Mouse (Mus musculus): ENCODE measurements at regions not wholly inside any gene's neighbourhood (a gene's known extent, or its start where the extent isn't known, plus 50 kb on each side); places are given as distances from the start of the nearest gene placed in this dataset.

DNA sequence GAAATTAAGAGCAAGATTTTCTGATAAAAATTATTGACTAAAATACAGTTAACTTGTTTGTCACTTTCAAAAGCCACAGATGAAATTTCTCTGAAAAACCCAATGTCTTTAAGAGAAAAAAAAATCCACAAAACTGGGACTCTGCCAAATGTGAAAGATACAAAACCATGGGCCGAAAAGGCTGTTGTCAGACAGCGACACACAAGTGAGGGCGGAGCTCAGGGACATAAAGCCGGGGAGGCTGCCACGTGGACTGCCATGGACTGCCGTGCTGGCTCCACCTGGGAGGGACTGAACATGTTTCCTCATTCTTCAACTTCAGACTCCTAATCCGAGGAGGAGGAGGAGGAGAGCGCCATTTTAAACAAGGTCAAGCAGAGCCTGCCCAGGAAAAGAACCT lies 200.4 kb upstream of the Klf14 start:
- no peak for DNase-seq (ENCODE audit: low spot score in 2 of 2)

DNA sequence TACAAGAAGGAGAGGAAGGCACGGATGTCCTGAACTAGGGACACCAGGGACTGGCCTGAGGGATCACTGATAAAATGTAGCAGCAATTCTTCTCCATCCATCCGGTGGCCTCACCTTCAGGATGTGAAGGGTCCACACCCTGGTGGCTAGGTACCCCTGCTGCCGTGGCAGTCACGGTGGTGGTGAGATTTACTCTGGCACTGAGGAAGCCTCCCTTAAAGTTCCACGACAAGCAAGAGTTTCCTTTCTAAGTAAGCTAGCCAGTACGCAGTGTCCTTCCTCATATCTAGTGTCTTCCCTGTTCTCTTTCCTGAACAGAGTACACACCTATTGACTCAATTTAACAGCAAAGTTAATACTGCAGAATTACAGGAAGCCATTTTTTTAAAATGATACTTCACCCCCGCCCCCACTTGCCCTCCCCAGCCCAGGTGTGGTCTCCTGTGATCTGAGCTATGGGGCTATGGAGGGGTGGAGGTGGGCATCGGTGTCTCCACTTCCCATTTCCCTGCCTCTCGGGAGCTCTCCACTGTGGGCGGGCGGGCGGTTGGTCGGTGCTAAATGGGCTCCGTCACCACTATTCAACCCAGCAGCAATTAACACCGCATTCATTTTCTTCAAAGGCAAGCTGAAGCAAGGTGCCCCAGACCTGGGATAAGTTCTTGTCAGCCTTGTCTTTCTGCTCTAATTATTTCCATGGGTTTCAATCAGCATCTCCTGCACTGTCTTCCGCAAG lies 201.2 kb upstream of the Klf14 start:
- DNase-seq (ENCODE audit: low spot score in 2 of 2), result no peak

DNA sequence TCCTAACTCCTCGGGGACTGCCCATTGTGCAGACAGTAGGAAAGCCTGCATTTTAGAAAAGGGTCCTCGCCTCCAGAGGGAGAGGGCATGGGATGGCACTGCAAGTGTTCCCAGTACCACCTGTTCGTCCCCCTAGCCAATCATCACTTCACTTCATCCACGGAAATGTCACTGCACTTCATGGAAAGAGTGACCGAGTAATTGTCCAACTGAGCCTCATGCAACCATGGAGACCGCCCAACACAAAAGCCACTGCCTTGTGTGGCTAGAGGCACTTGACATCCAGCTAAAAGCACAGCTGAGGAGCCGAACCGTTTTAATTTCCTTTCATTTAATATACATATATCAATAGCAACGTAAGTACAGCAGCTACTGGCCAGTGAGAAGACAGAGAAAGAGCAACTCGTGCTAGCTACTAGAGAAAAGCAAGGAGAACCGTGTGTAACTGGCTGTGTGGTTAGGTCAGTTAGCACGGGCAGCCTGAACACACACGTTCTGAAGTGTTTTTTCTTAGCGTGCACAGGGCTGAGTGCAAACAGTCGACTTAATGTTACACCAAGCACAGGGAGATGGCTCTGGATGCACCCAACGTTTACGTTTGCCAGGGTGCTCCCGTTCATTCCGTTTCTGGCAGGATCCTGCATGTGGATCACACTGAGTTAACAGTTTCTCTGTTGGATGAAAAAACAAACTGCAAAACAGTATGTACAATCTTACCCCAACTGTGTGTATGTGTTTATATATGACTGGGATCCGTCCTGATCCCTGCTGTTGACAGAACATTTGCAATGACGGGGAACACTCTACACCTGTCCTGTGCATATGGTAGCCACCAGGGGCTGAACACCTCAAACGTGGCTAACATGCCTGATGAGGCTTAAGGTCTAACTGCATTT lies 202.8 kb upstream of the Klf14 start:
- no peak for DNase-seq (ENCODE audit: low spot score in 2 of 2)

DNA sequence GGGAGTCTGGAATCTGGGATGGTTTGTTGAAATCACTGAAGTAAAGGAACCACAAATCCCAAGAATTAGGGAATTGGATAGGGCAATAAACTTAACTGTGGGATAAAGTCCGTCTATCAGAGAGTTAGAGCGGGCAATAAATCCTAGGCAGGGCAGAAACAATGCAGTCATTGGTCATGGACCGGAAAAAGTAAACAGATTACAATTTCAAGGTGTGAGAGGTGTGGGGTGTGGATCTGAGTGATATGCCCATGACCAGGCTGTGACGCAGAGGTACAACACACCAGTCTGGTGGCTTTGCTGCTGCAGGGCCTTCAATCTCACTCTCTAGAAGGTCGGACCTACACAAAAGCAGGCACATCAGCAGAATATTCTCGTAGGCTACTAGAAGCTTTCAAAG lies 206.1 kb upstream of the Klf14 start:
- no peak for DNase-seq (ENCODE audit: low spot score in 2 of 2)

DNA sequence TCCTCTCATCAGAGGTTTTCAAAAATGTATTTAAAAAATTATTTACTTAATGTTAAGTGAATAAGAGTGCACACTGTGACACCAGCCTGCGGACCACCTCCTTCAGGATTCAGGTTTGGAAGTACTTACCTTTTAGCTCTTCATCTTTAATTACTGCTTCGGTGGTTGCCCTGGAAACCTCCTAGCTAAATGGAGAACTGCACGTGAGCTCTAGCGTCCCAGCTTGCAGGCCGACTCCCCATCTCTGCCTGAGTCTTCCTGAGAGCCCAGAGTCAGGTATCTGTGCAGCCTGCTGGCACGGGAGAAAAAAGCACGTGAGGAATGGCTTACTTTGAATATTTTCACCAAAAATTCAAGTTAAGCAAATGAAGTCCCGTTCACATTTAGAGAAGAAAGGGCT lies 207.5 kb upstream of the Klf14 start:
- no peak for DNase-seq (ENCODE audit: low spot score in 2 of 2)

DNA sequence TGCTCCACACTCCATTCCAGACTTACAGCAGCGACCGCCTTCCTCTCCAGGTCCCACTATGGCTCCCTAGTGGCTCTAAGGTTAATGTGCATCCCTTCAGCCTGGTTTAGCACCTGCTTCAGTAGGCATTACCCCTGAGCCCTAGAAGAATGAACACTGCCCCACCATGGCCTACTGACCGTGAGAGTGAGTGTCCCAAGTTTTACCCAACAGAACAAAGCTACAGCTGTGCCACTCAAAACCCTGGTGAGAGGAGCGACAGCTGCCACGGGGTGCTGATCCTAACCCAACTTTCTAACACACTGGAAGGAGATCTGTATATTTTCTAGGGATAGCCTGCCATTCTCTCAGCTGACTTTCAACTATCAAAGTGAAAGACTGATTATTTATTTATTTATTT lies 208.9 kb upstream of the Klf14 start:
- no peak for DNase-seq (ENCODE audit: low spot score in 2 of 2)

DNA sequence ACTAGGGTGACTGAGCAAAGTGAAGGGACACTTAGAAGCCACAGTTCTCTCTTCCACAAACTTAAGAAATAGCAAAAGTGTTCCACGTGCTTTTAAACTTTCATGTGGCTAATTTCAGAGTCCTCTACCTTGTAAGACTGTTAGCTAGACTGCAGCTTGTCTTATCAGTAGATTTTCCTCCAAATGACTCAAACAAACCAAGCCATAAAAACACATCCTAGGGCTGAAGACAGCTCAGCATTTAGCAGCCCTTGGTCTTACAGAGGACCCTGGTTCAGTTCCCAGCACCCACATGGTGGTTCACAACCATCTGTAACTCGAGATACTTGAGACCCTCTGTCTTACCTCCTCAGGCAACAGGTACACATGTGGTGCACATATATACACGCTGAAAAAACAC lies 209.9 kb upstream of the Klf14 start:
- no peak for DNase-seq (ENCODE audit: low spot score in 2 of 2)

DNA sequence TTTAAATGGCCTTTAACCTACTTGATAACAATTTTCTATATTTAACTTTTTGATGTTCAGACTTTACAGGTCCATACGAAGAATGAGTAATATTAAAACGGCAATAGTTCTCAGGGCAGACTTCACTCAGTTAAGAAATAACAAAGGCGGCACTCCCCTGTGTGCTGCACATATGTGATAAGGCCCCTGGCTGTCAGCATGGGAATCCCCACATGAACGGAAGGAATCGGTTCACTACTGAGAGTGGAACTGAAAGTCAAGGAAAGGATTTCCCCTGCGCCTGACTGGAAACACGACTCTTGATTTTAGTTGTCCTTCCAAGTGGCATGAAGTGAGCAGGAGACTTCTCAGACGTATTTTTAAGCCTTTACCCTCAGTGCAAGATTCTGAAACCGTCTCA lies 210.5 kb upstream of the Klf14 start:
- DNase-seq (ENCODE audit: low spot score in 2 of 2), result no peak

DNA sequence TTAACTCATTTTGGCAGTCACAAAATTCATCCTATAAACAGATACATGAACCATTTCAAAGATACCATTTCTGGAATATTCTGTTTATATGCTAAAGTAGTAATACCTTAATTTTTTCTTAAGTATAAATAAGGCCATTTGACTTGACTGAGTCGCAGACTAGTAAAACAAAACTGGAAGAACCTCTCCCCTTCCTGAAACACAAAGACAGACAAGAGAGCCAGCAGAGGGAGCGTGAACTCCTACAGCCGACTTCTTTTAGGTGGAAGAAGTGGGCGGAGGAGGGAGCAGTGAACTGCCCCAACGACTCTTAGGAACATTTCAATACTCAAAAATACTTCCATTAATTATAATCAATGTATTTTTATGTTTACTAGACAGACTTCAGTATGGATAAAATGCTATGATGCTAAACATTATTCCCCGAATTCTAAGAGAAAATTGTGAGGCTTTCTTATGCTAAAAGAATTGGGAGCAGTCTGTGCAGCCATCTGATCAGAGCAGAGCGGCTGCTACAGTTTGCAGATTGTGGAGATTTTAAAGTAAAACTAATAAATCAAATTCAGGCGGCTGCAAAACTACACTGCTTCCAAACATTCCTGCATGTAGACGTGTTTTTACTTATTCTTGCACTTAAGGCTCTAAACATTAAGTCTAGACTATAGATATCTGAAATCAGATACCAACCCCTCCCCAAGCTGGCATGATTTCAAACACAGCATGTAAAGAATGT lies 211.2 kb upstream of the Klf14 start:
- DNase-seq (ENCODE audit: low spot score in 2 of 2), result no peak

DNA sequence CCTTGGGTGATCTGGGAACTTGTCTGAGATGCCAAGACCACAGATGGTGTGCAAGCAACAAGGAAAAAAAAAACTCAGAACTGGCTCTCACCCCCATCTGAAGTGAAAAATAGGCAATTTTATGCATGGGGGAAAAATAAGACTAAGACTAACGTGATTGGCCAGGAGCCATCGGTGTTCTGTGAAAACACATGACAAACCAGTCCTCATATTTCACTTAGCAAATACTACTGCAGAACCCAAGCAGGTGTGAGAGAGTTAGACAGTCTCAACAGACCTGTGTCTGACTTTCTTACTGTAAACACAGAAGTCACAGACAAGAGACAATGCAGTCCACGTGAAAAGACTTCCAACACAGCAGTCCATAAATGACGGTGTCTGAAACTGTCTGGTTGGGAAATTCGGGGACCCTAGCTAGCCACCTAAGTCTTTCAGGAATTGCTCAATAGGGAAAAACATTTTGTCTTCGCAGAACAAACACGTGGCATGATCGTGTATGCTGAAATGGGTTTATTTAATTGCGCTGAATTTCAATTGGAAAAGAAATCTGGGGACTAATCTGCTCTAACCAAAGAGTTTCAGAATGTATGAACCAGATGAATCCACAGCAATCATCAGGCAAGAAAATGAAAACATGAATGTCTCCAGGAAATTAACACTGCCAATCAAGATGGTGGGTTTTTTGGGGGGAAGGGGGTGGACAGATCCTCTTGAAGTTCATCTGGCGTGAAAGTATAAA lies 213.1 kb upstream of the Klf14 start:
- DNase-seq (ENCODE audit: low spot score in 2 of 2), result no peak

DNA sequence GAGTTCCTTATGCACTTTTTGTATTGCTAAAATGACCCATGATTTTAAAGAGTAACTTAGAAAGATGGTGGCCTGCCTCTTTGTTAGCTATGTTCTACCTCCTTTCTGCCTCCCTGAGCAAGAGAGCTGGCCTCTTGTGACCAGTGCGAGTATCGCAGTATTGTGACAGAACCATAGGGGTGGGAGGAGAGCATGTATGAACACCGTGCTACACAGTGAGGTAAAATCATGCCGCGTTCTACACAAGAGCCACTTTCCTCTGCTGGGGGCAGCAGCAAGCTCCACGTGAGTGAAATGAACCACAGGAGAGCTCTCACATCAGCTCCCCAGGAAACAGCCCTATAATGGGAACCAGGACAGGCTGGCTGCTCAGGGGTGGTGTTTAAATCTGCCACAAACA lies 216.9 kb upstream of the Klf14 start:
- DNase-seq (ENCODE audit: low spot score in 2 of 2), result no peak

DNA sequence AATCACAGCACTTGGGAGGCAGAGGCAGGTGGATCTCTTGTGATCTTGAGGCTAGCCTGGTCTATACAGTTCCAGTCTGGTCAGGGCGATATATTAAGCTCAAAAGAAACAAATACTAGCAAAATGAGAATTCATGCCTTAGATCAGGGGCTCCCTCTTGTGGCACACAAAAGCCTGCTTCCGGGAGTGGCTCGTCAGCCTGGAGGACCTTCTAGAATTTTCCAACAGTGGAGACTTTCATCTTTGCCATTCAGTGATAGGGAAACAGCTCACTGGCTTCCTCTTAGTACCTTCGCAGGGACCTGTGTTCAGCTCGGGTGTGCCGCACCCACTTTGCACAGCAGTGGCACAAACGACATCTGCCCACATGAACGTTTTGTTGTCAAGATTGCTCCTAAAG lies 217.5 kb upstream of the Klf14 start:
- no peak for DNase-seq (ENCODE audit: low spot score in 2 of 2)

DNA sequence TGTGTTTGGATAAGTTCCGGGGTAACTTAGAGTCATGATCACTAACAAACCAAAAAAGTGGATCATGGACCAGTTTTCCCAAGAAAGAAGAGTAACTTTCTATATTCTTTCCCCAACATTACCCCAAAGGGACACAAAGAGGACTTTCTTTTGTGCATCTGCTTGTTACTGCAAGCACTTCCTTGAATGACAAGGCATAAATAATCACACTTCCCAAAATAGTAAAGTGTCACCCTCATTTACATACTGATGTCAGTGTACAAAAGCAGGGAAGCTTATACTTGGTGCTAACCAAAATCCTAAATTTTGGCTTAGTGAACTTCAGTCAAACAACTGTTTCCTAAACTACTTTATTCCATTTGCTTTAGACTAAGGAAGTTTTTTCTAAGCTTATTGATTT lies 218.0 kb upstream of the Klf14 start:
- DNase-seq (ENCODE audit: low spot score in 2 of 2), result no peak

DNA sequence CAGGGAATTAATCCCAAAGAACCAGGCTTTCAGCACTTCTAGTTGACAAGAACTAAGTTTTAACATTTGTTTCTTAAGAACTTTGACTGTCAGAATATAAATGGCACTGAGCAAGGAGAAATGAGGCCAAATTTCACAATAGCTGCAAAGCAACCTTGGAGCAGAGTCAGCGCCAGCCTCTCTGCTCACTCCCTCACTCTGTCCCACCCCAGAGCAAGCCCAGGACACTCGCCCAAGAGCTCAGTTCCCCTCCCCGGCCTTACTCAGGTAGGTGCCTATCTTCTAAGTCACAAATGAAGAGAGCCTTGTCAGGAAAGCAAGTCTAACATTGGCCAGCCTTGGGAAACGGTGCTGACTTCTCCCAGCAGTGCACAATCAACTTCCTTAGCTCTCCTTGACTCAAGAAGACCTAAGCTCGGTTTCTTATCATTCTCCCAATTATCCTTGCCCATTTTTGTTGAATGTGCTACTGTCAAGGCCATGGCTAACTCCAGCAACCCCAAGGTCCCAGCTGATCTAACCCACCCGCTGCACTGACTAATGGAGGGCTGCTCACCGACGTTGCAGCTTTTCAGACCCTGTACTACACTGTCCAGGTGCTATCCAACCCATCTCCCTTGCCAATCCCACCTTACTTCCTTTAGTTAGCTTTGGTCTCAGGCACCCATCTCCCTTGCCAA lies 219.5 kb upstream of the Klf14 start:
- peak in 1 of 2 experiments; percentile 44 for DNase-seq (ENCODE audit: low spot score in 2 of 2)

DNA sequence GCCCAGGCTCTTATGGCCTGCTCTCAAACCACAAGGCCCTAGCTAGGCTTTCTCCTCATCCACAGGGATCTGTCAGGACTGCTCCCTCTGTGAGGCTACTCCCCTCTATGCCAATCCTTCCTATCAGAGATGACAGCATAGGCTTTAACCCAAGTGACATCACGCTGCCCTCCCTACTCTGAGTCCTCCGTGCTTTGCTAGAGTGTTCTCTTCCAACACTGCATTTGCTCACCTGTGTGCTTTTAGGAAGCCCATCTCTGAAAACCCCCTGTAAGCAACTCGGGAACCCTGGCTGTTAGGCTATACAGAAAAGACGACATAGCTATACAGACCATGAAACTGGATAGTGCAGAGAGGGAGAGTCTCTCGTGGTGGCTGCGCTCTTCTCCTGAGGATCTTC lies 216.3 kb upstream of the Mkln1 start:
- DNase-seq (ENCODE audit: low spot score in 2 of 2), result no peak

DNA sequence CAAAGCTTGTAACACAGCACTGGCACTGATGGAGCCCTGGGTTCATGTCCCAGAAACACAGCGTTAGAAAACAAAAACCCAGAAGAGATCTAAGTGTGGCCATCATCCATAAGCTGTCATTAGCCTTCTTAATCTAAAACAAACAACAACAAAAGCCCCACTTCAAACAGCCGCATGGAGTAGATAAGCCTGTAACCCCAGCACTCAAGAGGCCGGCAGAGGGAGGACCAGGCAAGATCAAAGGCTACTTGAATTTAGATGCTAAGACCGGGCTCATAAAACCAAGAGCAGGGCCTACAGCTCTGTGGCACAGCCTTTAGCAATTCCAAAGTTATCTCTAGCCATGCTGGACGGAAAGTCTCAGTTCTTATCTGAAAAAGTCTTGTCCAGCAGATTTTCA lies 215.4 kb upstream of the Mkln1 start:
- DNase-seq (ENCODE audit: low spot score in 2 of 2), result no peak

DNA sequence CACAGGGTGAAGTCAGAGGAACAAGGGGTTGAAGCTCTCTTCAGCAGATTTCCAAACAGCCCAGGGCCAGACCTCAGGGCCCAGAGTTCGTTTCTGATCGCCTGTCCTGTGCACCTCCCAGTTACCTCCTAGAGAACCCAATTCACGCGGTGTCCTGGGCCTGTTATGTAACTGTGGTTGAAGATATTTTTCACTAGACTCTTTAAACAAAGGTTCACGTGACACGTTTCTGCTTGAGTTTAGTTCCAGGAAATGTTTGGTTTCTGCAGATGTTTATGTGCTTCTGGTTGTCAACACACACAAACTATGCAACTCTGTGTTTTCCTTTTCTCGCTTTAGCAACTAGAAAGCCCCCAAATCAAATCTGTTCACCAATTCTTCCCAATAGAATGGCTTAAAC lies 214.0 kb upstream of the Mkln1 start:
- no peak for DNase-seq (ENCODE audit: low spot score in 2 of 2)

DNA sequence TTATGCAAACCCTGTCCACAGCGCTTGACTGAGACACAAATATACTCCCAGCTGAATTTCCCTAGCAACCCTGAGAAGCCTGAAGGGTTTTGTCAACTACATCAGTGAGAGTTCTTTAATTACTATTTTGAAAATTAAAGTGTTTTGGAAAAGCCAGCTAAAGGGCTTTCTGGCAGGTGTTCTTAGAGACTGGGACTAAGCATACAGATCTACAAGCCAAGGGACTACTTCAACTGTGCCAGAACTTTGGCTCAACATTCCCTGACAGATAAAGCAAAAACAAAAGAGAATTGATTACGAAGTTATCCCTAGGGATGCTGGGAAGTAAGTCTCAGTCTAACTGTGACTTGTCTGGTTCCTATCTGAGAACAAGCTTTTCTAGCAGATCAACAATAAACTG lies 213.4 kb upstream of the Mkln1 start:
- DNase-seq (ENCODE audit: low spot score in 2 of 2), result no peak

DNA sequence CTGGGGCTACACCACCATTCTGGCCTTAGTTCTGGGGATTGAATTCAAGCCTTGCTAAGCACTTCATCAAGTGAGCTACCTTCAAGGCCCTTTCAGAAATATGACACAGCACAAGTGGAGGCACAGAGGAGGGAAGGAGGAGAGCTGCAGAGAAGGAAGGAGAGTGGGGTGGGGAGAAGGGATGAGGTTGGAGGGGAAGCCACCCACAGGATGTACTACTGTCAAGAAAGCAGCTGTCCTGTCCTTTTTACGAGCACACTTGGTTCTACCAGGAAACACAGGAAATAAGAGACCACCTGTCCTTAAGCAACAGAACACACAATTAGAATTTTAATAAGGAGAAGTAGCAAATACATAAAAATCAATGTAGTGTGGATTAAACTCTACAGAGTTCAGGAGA lies 210.5 kb upstream of the Mkln1 start:
- DNase-seq (ENCODE audit: low spot score in 2 of 2), result no peak

DNA sequence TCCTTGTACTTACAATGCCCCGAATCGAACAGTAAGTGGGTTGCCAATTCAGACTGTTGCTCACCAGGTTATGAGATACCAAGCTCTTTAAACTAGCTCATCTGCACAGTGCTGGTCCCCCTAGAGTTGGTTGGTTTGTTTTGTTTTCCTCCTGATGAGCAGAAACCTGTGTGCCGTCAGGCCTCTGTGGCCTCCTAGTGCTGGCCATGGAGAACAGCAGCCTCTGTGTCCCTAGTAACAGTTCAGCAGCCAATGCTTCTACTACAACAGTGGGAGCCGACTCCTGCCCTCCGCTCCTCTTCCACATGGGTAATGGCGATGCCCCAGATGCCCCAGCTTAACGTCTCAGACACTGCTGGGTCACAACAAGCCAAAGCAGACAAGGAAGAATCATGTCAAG lies 209.5 kb upstream of the Mkln1 start:
- DNase-seq (ENCODE audit: low spot score in 2 of 2), result no peak

DNA sequence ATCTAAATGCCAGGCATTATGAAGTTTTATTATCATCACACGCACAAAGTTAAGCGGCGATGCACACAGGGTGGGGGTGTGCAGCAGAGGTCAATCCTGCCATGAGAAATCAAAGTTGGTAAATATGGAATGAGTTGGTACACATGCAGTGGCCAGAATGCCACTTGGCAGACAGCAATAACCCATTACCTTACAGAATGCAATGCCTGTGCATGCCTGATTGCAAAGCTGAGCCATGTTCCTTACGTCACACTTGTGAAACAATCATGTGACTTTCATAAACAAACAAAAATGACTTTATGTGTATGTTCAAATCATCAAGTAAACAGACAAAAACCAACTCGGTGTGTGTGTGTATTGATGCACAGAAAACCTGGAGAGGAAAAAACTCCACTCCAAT lies 208.5 kb upstream of the Mkln1 start:
- no peak for DNase-seq (ENCODE audit: low spot score in 2 of 2)
